ENCODE assay signal across 33 mouse cellular contexts in genomic region chr19:10093829-10094228, GRCm38 (mm10). TPM values are rescaled to one million over a fixed set of nuclear protein-coding genes. Genes with fewer than 3 reads are reported as not detected.
"Had no signal": no experiment of that assay in that cellular context is flagged by ENCODE, and none has a peak within 500 bp of the region (broad histone marks: within the 10 kb centered on the region; RNA-seq: fewer than 3 reads in every experiment).

No protein-coding gene starts in this region.

- H3K27me3 ChIP-seq: limb, embryonic 12.5 days; limb, embryonic 13.5 days; limb, embryonic 15.5 days; liver, embryonic 12.5 days; liver, embryonic 13.5 days; liver, embryonic 15.5 days; lung, embryonic 15.5 days; midbrain, embryonic 12.5 days; midbrain, embryonic 13.5 days; midbrain, embryonic 15.5 days; neural tube, embryonic 12.5 days; neural tube, embryonic 13.5 days had no signal

- H3K9me3 ChIP-seq: limb, embryonic 10.5 days; limb, embryonic 12.5 days; limb, embryonic 13.5 days; limb, embryonic 15.5 days; liver, embryonic 12.5 days; liver, embryonic 13.5 days; liver, embryonic 15.5 days; lung, embryonic 15.5 days; midbrain, embryonic 10.5 days; midbrain, embryonic 12.5 days; midbrain, embryonic 13.5 days; midbrain, embryonic 15.5 days; neural tube, embryonic 12.5 days; neural tube, embryonic 13.5 days had no signal

- DNase-seq: left cerebral cortex, postnatal 4 days; liver; liver, embryonic 13.5 days; liver, postnatal 0 days; lung, adult 18-20 months; lung, adult 2 months; lung, embryonic 14.5 days; lung, postnatal 10 days; lung, postnatal 14 days; lung, postnatal 36 days; lung, postnatal 4 days; midbrain, embryonic 14.5 days had no signal

- H3K4me3 ChIP-seq: left cerebral cortex, adult 2 months; limb, embryonic 10.5 days; limb, embryonic 12.5 days; limb, embryonic 13.5 days; limb, embryonic 15.5 days; liver, embryonic 12.5 days; liver, embryonic 13.5 days; liver, embryonic 15.5 days; lung, embryonic 15.5 days; midbrain, embryonic 10.5 days; midbrain, embryonic 12.5 days; midbrain, embryonic 13.5 days; midbrain, embryonic 15.5 days; myocyte; neural tube, embryonic 12.5 days; neural tube, embryonic 13.5 days had no signal

- ATAC-seq: liver, embryonic 12.5 days; liver, postnatal 0 days; lung, postnatal 0 days; midbrain, embryonic 13.5 days; midbrain, embryonic 15.5 days; midbrain, embryonic 16.5 days had no signal

- H3K27ac ChIP-seq: left cerebral cortex, adult 2 months; limb, embryonic 10.5 days; limb, embryonic 12.5 days; limb, embryonic 13.5 days; limb, embryonic 15.5 days; liver, embryonic 13.5 days; liver, embryonic 14.5 days; liver, embryonic 15.5 days; lung, embryonic 15.5 days; macrophage; midbrain, embryonic 12.5 days; midbrain, embryonic 15.5 days; neural tube, embryonic 12.5 days; neural tube, embryonic 13.5 days had no signal

- H3K4me2 ChIP-seq: limb, embryonic 12.5 days; limb, embryonic 13.5 days; limb, embryonic 15.5 days; liver, embryonic 12.5 days; liver, embryonic 13.5 days; liver, embryonic 15.5 days; lung, embryonic 14.5 days; lung, embryonic 15.5 days; midbrain, embryonic 11.5 days; midbrain, embryonic 15.5 days; neural tube, embryonic 12.5 days; neural tube, embryonic 13.5 days had no signal

- H3K9ac ChIP-seq: limb, embryonic 12.5 days; limb, embryonic 13.5 days; limb, embryonic 15.5 days; liver, embryonic 14.5 days; liver, embryonic 15.5 days; liver, postnatal 0 days; lung, embryonic 15.5 days; midbrain, embryonic 12.5 days; midbrain, embryonic 15.5 days; neural tube, embryonic 12.5 days had no signal

RNA-seq across cellular contexts. Expression of gene Fads3, which starts 52.5 kb away (rescaled TPM):
- total RNA-seq: monocyte, adult 5-6 weeks had no signal
